Mouse (Mus musculus): ENCODE data around the gene Tldc1. TPM values are rescaled to one million over a fixed set of nuclear protein-coding genes. Genes with fewer than 3 reads are reported as not detected.

Tldc1 gene
- polyA plus RNA-seq, 1 experiment: 7.4 TPM

GRCm38 (mm10) chr8:119722348-119722747 is 55.9 kb downstream of the Tldc1 start:
- H3K27me3 ChIP-seq (ENCODE audit: control insufficient read depth, insufficient read depth, low read length): no peaks in the 10 kb centered on the region

GRCm38 (mm10) chr8:119719011-119719501 is 59.2 kb downstream of the Tldc1 start:
- Histone ChIP-seq H3K27ac (ENCODE audit: insufficient read depth, low read depth, low read length) (no peak overlapping the region), H3K27me3 (ENCODE audit: control insufficient read depth, insufficient read depth, low read length) (no peaks in the 10 kb centered on the region), H3K4me1 (ENCODE audit: control insufficient read depth, insufficient read depth, insufficient read length, low read length) (peaks cover 14% of the 10 kb centered on the region; the same call in 1 of the 2 replicates), H3K4me3 (ENCODE audit: low read depth, low read length) (no peak overlapping the region), H3K36me3 (ENCODE audit: control insufficient read depth, insufficient read depth, low read length) (no peaks in the 10 kb centered on the region)
- whole genome bisulfite sequencing: 83% methylated on average over 12 of the region's 12 CpGs
- TF ChIP-seq CTCF (IDR thresholded peaks at IDR 0.05; ENCODE audit: extremely low read depth, insufficient read length, insufficient replicate concordance, low read depth, low read length) (no peak), POLR2A (IDR thresholded peaks at IDR 0.05; ENCODE audit: low read depth, low read length) (no peak)

More at GRCm38 (mm10) chr8:119722348-119722747, 55.9 kb downstream of the Tldc1 start:
- no peak overlapping the region for H3K27ac ChIP-seq (ENCODE audit: insufficient read depth, low read depth, low read length)
- no peak overlapping the region for H3K4me3 ChIP-seq (ENCODE audit: low read depth, low read length)
- peaks cover under 1% of the 10 kb centered on the region; the same call in 1 of the 2 replicates for H3K4me1 ChIP-seq (ENCODE audit: control insufficient read depth, insufficient read depth, insufficient read length, low read length)
- no peaks in the 10 kb centered on the region for H3K36me3 ChIP-seq (ENCODE audit: control insufficient read depth, insufficient read depth, low read length)
- TF ChIP-seq CTCF (IDR thresholded peaks at IDR 0.05; ENCODE audit: extremely low read depth, insufficient read length, insufficient replicate concordance, low read depth, low read length): no peak
- WGBS: 80% methylated on average over 6 of the region's 6 CpGs

- Histone ChIP-seq H3K36me3 (ENCODE audit: control insufficient read depth, insufficient read depth, low read length) (no peaks in the 10 kb centered on the region), H3K27me3 (ENCODE audit: control insufficient read depth, insufficient read depth, low read length) (no peaks in the 10 kb centered on the region), H3K4me1 (ENCODE audit: control insufficient read depth, insufficient read depth, insufficient read length, low read length) (peaks cover 14% of the 10 kb centered on the region; the same call in 1 of the 2 replicates), H3K27ac (ENCODE audit: insufficient read depth, low read depth, low read length) (no peak overlapping the region), H3K4me3 (ENCODE audit: low read depth, low read length) (no peak overlapping the region)
- WGBS: 73% methylated on average over 9 of the region's 9 CpGs
- no peak for TF ChIP-seq POLR2A (IDR thresholded peaks at IDR 0.05; ENCODE audit: low read depth, low read length)
- peak; percentile 53; the same call in 1 of the 2 replicates for TF ChIP-seq CTCF (IDR thresholded peaks at IDR 0.05; ENCODE audit: extremely low read depth, insufficient read length, insufficient replicate concordance, low read depth, low read length)
These were observed 60.5 kb downstream of the Tldc1 start for GRCm38 (mm10) chr8:119717765-119718164.

GRCm38 (mm10) chr8:119716730-119717299 is 61.4 kb downstream of the Tldc1 start:
- TF ChIP-seq POLR2A (IDR thresholded peaks at IDR 0.05; ENCODE audit: low read depth, low read length) (no peak), CTCF (IDR thresholded peaks at IDR 0.05; ENCODE audit: extremely low read depth, insufficient read length, insufficient replicate concordance, low read depth, low read length) (no peak)
- Histone ChIP-seq H3K4me3 (ENCODE audit: low read depth, low read length) (no peak overlapping the region), H3K36me3 (ENCODE audit: control insufficient read depth, insufficient read depth, low read length) (no peaks in the 10 kb centered on the region), H3K27me3 (ENCODE audit: control insufficient read depth, insufficient read depth, low read length) (no peaks in the 10 kb centered on the region), H3K4me1 (ENCODE audit: control insufficient read depth, insufficient read depth, insufficient read length, low read length) (peaks cover 18% of the 10 kb centered on the region; the same call in 1 of the 2 replicates), H3K27ac (ENCODE audit: insufficient read depth, low read depth, low read length) (peak overlapping the region; percentile 22; the same call in 1 of the 2 replicates)

GRCm38 (mm10) chr8:119715221-119715620 is 63.0 kb downstream of the Tldc1 start:
- Histone ChIP-seq H3K27ac (ENCODE audit: insufficient read depth, low read depth, low read length) (peak overlapping the region; percentile 75), H3K27me3 (ENCODE audit: control insufficient read depth, insufficient read depth, low read length) (no peaks in the 10 kb centered on the region), H3K4me3 (ENCODE audit: low read depth, low read length) (no peak overlapping the region), H3K4me1 (ENCODE audit: control insufficient read depth, insufficient read depth, insufficient read length, low read length) (peaks cover 22% of the 10 kb centered on the region), H3K36me3 (ENCODE audit: control insufficient read depth, insufficient read depth, low read length) (no peaks in the 10 kb centered on the region)
- 12% methylated on average over 12 of the region's 12 CpGs for WGBS
- TF ChIP-seq CTCF (IDR thresholded peaks at IDR 0.05; ENCODE audit: extremely low read depth, insufficient read length, insufficient replicate concordance, low read depth, low read length) (no peak), POLR2A (IDR thresholded peaks at IDR 0.05; ENCODE audit: low read depth, low read length) (no peak)

GRCm38 (mm10) chr8:119713421-119713820 is 64.8 kb downstream of the Tldc1 start:
- H3K27me3 ChIP-seq (ENCODE audit: control insufficient read depth, insufficient read depth, low read length): no peaks in the 10 kb centered on the region
- 92% methylated on average over 5 of the region's 5 CpGs for WGBS
- H3K4me3 ChIP-seq (ENCODE audit: low read depth, low read length): no peak overlapping the region
- peaks cover 33% of the 10 kb centered on the region for H3K4me1 ChIP-seq (ENCODE audit: control insufficient read depth, insufficient read depth, insufficient read length, low read length)
- no peak overlapping the region for H3K27ac ChIP-seq (ENCODE audit: insufficient read depth, low read depth, low read length)
- TF ChIP-seq CTCF (IDR thresholded peaks at IDR 0.05; ENCODE audit: extremely low read depth, insufficient read length, insufficient replicate concordance, low read depth, low read length): no peak
- TF ChIP-seq POLR2A (IDR thresholded peaks at IDR 0.05; ENCODE audit: low read depth, low read length): no peak
- H3K36me3 ChIP-seq (ENCODE audit: control insufficient read depth, insufficient read depth, low read length): no peaks in the 10 kb centered on the region

- Histone ChIP-seq H3K36me3 (ENCODE audit: control insufficient read depth, insufficient read depth, low read length) (no peaks in the 10 kb centered on the region), H3K27ac (ENCODE audit: insufficient read depth, low read depth, low read length) (no peak overlapping the region), H3K4me1 (ENCODE audit: control insufficient read depth, insufficient read depth, insufficient read length, low read length) (peaks cover 31% of the 10 kb centered on the region), H3K27me3 (ENCODE audit: control insufficient read depth, insufficient read depth, low read length) (no peaks in the 10 kb centered on the region), H3K4me3 (ENCODE audit: low read depth, low read length) (no peak overlapping the region)
- 79% methylated on average over 6 of the region's 6 CpGs for WGBS
- TF ChIP-seq POLR2A (IDR thresholded peaks at IDR 0.05; ENCODE audit: low read depth, low read length): no peak
- TF ChIP-seq CTCF (IDR thresholded peaks at IDR 0.05; ENCODE audit: extremely low read depth, insufficient read length, insufficient replicate concordance, low read depth, low read length): no peak
These were observed 66.0 kb downstream of the Tldc1 start for GRCm38 (mm10) chr8:119712226-119712625.

Other genes with a start within 250 kb of the Tldc1 start
- gene Mbtps1, start 219.7 kb downstream of the Tldc1 start, polyA plus RNA-seq (2012; rRNA removed): 24.4 and 43.1 TPM in 2 replicates
- gene Hsdl1, start 203.2 kb downstream of the Tldc1 start, polyA plus RNA-seq (2012; rRNA removed): 13.4 and 20.9 TPM in 2 replicates
- 3.7 and 9.4 TPM in 2 replicates for gene Dnaaf1, start 203.2 kb downstream of the Tldc1 start, polyA plus RNA-seq (2012; rRNA removed)
- gene Taf1c, start 173.2 kb downstream of the Tldc1 start, polyA plus RNA-seq (2012; rRNA removed): 15.9 and 23.6 TPM in 2 replicates
- 0.27 and 0.96 TPM in 2 replicates for gene Adad2, start 165.7 kb downstream of the Tldc1 start, polyA plus RNA-seq (2012; rRNA removed)
- gene Kcng4, start 142.7 kb downstream of the Tldc1 start, polyA plus RNA-seq (2012; rRNA removed): 0.38 and 0.82 TPM in 2 replicates
- 33.8 and 34.5 TPM in 2 replicates for gene Wfdc1, start 112.1 kb downstream of the Tldc1 start, polyA plus RNA-seq (2012; rRNA removed)
- gene Atp2c2, start 78.4 kb downstream of the Tldc1 start, polyA plus RNA-seq (2012; rRNA removed): 3.0 and 4.8 TPM in 2 replicates
- gene Cotl1, start 62.1 kb upstream of the Tldc1 start, polyA plus RNA-seq (2012; rRNA removed): 206 and 264 TPM in 2 replicates
- 11.5 and 23.8 TPM in 2 replicates for gene Klhl36, start 83.8 kb upstream of the Tldc1 start, polyA plus RNA-seq (2012; rRNA removed)
- gene Usp10, start 131.9 kb upstream of the Tldc1 start, polyA plus RNA-seq (2012; rRNA removed): 58.1 and 86.1 TPM in 2 replicates
- 21.9 and 37.3 TPM in 2 replicates for gene Gm20388, start 132.4 kb upstream of the Tldc1 start, polyA plus RNA-seq (2012; rRNA removed)
- gene Crispld2, start 214.0 kb upstream of the Tldc1 start, polyA plus RNA-seq (2012; rRNA removed): 8.1 and 8.9 TPM in 2 replicates